Mouse (Mus musculus) frontal cortex, postnatal 25 days (tissue): ENCODE measurements around the gene Rab31.
A peak's percentile ranks its signal among the peaks of the same experiment; 100 is the strongest.

Experiments
- DNase-seq, 2 experiments: peaks; one replicate each; pipeline ENCODE4 v3.0.0; 2022; ENCODE audit warnings: low spot score in 2 of 2

Gene Rab31

GRCm38 (mm10) chr17:65771951-65772934 lies at the start of gene Rab31:
TSS of gene Rab31 (minus strand) at chr17:65772752.
- DNase-seq: peak; percentile 64 to 73

- DNase-seq: no peak
These were observed 47.6 kb upstream of the Rab31 start for GRCm38 (mm10) chr17:65820197-65820596.

GRCm38 (mm10) chr17:65813763-65814162 lies 41.2 kb upstream of the Rab31 start:
- DNase-seq: no peak

GRCm38 (mm10) chr17:65811032-65811431 lies 38.5 kb upstream of the Rab31 start:
- no peak for DNase-seq

GRCm38 (mm10) chr17:65806416-65806815 lies 33.9 kb upstream of the Rab31 start:
- no peak for DNase-seq

GRCm38 (mm10) chr17:65805966-65806365 lies 33.4 kb upstream of the Rab31 start:
- DNase-seq: no peak

GRCm38 (mm10) chr17:65802026-65802425 lies 29.5 kb upstream of the Rab31 start:
- DNase-seq: no peak

- no peak for DNase-seq
These were observed 27.9 kb upstream of the Rab31 start for GRCm38 (mm10) chr17:65800451-65800850.

GRCm38 (mm10) chr17:65799353-65799752 lies 26.8 kb upstream of the Rab31 start:
- DNase-seq: no peak

GRCm38 (mm10) chr17:65798446-65798845 lies 25.9 kb upstream of the Rab31 start:
- no peak for DNase-seq

- DNase-seq: no peak
These were observed 23.5 kb upstream of the Rab31 start for GRCm38 (mm10) chr17:65796056-65796455.

- no peak for DNase-seq
These were observed 21.7 kb upstream of the Rab31 start for GRCm38 (mm10) chr17:65794096-65794850.

- no peak for DNase-seq
These were observed 20.9 kb upstream of the Rab31 start for GRCm38 (mm10) chr17:65793307-65793930.

- no peak for DNase-seq
These were observed 18.6 kb upstream of the Rab31 start for GRCm38 (mm10) chr17:65791161-65791560.

GRCm38 (mm10) chr17:65789576-65789975 lies 17.0 kb upstream of the Rab31 start:
- DNase-seq: no peak

GRCm38 (mm10) chr17:65788542-65789291 lies 16.2 kb upstream of the Rab31 start:
- no peak for DNase-seq

GRCm38 (mm10) chr17:65787261-65787660 lies 14.7 kb upstream of the Rab31 start:
- no peak for DNase-seq

- DNase-seq: no peak
These were observed 13.7 kb upstream of the Rab31 start for GRCm38 (mm10) chr17:65786225-65786624.

GRCm38 (mm10) chr17:65785707-65786106 lies 13.2 kb upstream of the Rab31 start:
- no peak for DNase-seq

GRCm38 (mm10) chr17:65784610-65785140 lies 12.1 kb upstream of the Rab31 start:
- no peak for DNase-seq
